8 mouse cellular contexts compared by ENCODE assay signal in the genomic region with DNA sequence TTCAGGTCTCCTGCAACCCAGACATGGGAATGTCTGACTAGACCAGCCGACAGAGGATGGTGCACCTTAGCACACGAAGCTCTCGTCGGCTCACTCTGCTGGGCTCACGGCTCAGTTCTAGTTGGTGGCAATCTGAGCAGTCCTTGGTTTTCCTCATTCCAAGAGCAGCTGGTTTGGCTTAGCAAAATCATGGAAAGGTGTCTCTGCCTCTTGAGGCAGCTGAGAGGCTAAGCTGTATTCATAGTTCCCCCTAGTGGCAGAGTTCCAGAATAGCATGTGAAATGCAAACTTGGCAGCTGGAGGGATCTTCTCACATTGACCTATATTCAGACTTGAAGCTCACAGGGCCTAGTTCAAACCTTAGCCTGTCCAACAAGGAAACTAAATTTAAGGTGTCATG. TPM values are rescaled to one million over a fixed set of nuclear protein-coding genes. Genes with fewer than 3 reads are reported as not detected.
DNase-seq lines count a peak whose midpoint lies in the region; ATAC-seq and TF ChIP-seq lines count a peak whose summit lies in the region.

No protein-coding gene starts in this region.

- no peaks in the 10 kb centered on the region for H3K9me3 ChIP-seq in heart, embryonic 12.5 days (replicated peaks)
- no peaks in the 10 kb centered on the region for H3K9me3 ChIP-seq in forebrain, embryonic 12.5 days
- H3K9me3 ChIP-seq in midbrain, postnatal 0 days (ENCODE audit: low read length) = no peaks in the 10 kb centered on the region

- H3K36me3 ChIP-seq in heart, adult 2 months (ENCODE audit: control insufficient read depth, insufficient read depth, low read length) = no peaks in the 10 kb centered on the region
- peaks cover 21% of the 10 kb centered on the region for H3K36me3 ChIP-seq in heart, embryonic 12.5 days
- H3K36me3 ChIP-seq in forebrain, embryonic 12.5 days (replicated peaks) = peaks cover 31% of the 10 kb centered on the region
- peaks cover 10% of the 10 kb centered on the region for H3K36me3 ChIP-seq in midbrain, postnatal 0 days (ENCODE audit: insufficient read depth, low read length)

- TF ChIP-seq POLR2A in heart, adult 2 months (IDR thresholded peaks at IDR 0.05; ENCODE audit: insufficient read depth, low read depth, low read length) = no peak

- H3K4me2 ChIP-seq in heart, embryonic 12.5 days = no peak overlapping the region
- H3K4me2 ChIP-seq in forebrain, embryonic 12.5 days = no peak overlapping the region
- no peak overlapping the region for H3K4me2 ChIP-seq in midbrain, postnatal 0 days (ENCODE audit: low read depth, low read length, poor library complexity, severe bottlenecking)

- 32% methylated on average over 5 of the region's 5 CpGs for WGBS in heart, adult 2 months
- 36% methylated on average over 5 of the region's 5 CpGs for WGBS in heart, embryonic 12.5 days
- 21% methylated on average over 5 of the region's 5 CpGs for WGBS in forebrain, embryonic 12.5 days
- WGBS in midbrain, postnatal 0 days = 15% methylated on average over 5 of the region's 5 CpGs

- H3K27me3 ChIP-seq in heart, adult 2 months (ENCODE audit: control insufficient read depth, insufficient read depth, low read length) = no peaks in the 10 kb centered on the region
- peaks cover 9% of the 10 kb centered on the region; the same call in 1 of the 2 replicates for H3K27me3 ChIP-seq in heart, embryonic 12.5 days (replicated peaks)
- peaks cover 8% of the 10 kb centered on the region; the same call in 1 of the 2 replicates for H3K27me3 ChIP-seq in forebrain, embryonic 12.5 days
- H3K27me3 ChIP-seq in midbrain, postnatal 0 days (ENCODE audit: insufficient read depth, low read length) = no peaks in the 10 kb centered on the region

- H3K4me1 ChIP-seq in heart, adult 2 months (ENCODE audit: control insufficient read depth, insufficient read depth, low read length) = peaks cover 13% of the 10 kb centered on the region
- peaks cover 63% of the 10 kb centered on the region for H3K4me1 ChIP-seq in heart, embryonic 12.5 days (replicated peaks)
- peaks cover 42% of the 10 kb centered on the region for H3K4me1 ChIP-seq in forebrain, embryonic 12.5 days
- peaks cover 10% of the 10 kb centered on the region; the same call in 1 of the 2 replicates for H3K4me1 ChIP-seq in midbrain, postnatal 0 days (ENCODE audit: insufficient read depth, low read length)

- TF ChIP-seq CTCF in heart, adult 2 months (IDR thresholded peaks at IDR 0.05) = peak; percentile 87
- TF ChIP-seq CTCF in midbrain, postnatal 0 days (IDR thresholded peaks at IDR 0.05) = peak; percentile 98

- intact Hi-C loops in heart, adult 2 months (cut with DNase I) = loop anchor here (1.0 to 2.0 kb wide), 2 partner anchors 69 to 198 kb away; no protein-coding TSS in a partner anchor

- no peaks in the 10 kb centered on the region for H3K79me2 ChIP-seq in heart, adult 2 months (replicated peaks; ENCODE audit: control insufficient read depth, insufficient read depth, low read length)

- ATAC-seq in heart, embryonic 12.5 days (ENCODE audit: insufficient number of reproducible peaks, low FRiP score) = no peak
- peak; percentile 40; the same call in 1 of the 2 replicates for ATAC-seq in forebrain, embryonic 12.5 days (ENCODE audit: low FRiP score)
- peak; percentile 55; the same call in 1 of the 2 replicates for ATAC-seq in midbrain, postnatal 0 days (ENCODE audit: low FRiP score)

- no peak overlapping the region for H3K4me3 ChIP-seq in heart, adult 2 months
- no peak overlapping the region for H3K4me3 ChIP-seq in heart, embryonic 12.5 days
- H3K4me3 ChIP-seq in forebrain, embryonic 12.5 days (replicated peaks) = no peak overlapping the region
- no peak overlapping the region for H3K4me3 ChIP-seq in midbrain, postnatal 0 days (ENCODE audit: low read depth, low read length)

- H3K9ac ChIP-seq in heart, adult 2 months (ENCODE audit: low read depth, low read length) = no peak overlapping the region
- H3K9ac ChIP-seq in heart, embryonic 12.5 days = no peak overlapping the region
- H3K9ac ChIP-seq in forebrain, embryonic 12.5 days = no peak overlapping the region
- no peak overlapping the region for H3K9ac ChIP-seq in midbrain, postnatal 0 days (replicated peaks; ENCODE audit: low read length, poor library complexity, severe bottlenecking)

- no peak for DNase-seq in heart, adult 2 months
- DNase-seq in CD4-positive helper T cell, adult 2 months (ENCODE audit: low read depth, low spot score) = peak; percentile 69
- DNase-seq in c-Kit-positive CD71-positive TER-119-negative erythroid progenitor cells, embryonic 14.5 days (ENCODE audit: low read depth) = peak; percentile 54
- DNase-seq in kidney, postnatal 14 days = peak; percentile 64
- peak; percentile 94 for DNase-seq in midbrain, postnatal 0 days (ENCODE audit: low spot score)
- DNase-seq in ovary, postnatal 36 days (ENCODE audit: low spot score) = no peak

- TF ChIP-seq EP300 in heart, adult 2 months (IDR thresholded peaks at IDR 0.05; ENCODE audit: insufficient read depth, low read depth, low read length) = 0 out of 2 replicates have a peak, but pooled peaks have one; percentile 21

- H3K27ac ChIP-seq in heart, adult 2 months = peak overlapping the region; percentile 78
- no peak overlapping the region for H3K27ac ChIP-seq in heart, embryonic 12.5 days (ENCODE audit: poor library complexity, severe bottlenecking)
- peak overlapping the region; percentile 37; the same call in 1 of the 2 replicates for H3K27ac ChIP-seq in forebrain, embryonic 12.5 days
- 0 out of 2 replicates have a peak overlapping the region, but pooled peaks have one; percentile 18 for H3K27ac ChIP-seq in midbrain, postnatal 0 days (ENCODE audit: low read depth, low read length)

RNA-seq across cellular contexts. Expression of a gene that starts 8.6 kb away (rescaled TPM):
- 1 to 10 TPM; 4.4 to 5.2 TPM for total RNA-seq in heart, adult 2 months (2021)
- 10.7 and 11.2 TPM in 2 replicates for polyA plus RNA-seq in heart, adult 2 months (2012; rRNA removed)
- 20.4 and 24.1 TPM in 2 replicates for polyA plus RNA-seq in heart, embryonic 12.5 days (2016; fragmentation: Nextera tagmentation; extraction: Ambion mirVana)
- 9.9 and 10.7 TPM in 2 replicates for polyA plus RNA-seq in forebrain, embryonic 12.5 days (2016; fragmentation: Nextera tagmentation; extraction: Ambion mirVana)
- total RNA-seq in midbrain, postnatal 0 days (2014; rRNA removed) = 85.1 and 86.5 TPM in 2 replicates
- 88.9 and 90.2 TPM in 2 replicates for polyA plus RNA-seq in midbrain, postnatal 0 days (2015; fragmentation: Nextera tagmentation; extraction: Ambion mirVana)

RNA-seq across cellular contexts. Expression of a gene that starts 17.4 kb away (rescaled TPM):
- 10 to 100 TPM; 28.4 to 31.1 TPM for total RNA-seq in heart, adult 2 months (2021)
- polyA plus RNA-seq in heart, adult 2 months (2012; rRNA removed) = 33.2 and 41.7 TPM in 2 replicates
- polyA plus RNA-seq in heart, embryonic 12.5 days (2016; fragmentation: Nextera tagmentation; extraction: Ambion mirVana) = 101 and 112 TPM in 2 replicates
- polyA plus RNA-seq in forebrain, embryonic 12.5 days (2016; fragmentation: Nextera tagmentation; extraction: Ambion mirVana) = 139 and 142 TPM in 2 replicates
- total RNA-seq in midbrain, postnatal 0 days (2014; rRNA removed) = 70.3 and 77.9 TPM in 2 replicates
- polyA plus RNA-seq in midbrain, postnatal 0 days (2015; fragmentation: Nextera tagmentation; extraction: Ambion mirVana) = 95.7 and 103 TPM in 2 replicates

RNA-seq across cellular contexts. Expression of a gene that starts 22.0 kb away (rescaled TPM):
- 100 to 1,000 TPM; 264 to 318 TPM for total RNA-seq in heart, adult 2 months (2021)
- polyA plus RNA-seq in heart, adult 2 months (2012; rRNA removed) = 184 and 264 TPM in 2 replicates
- 80.0 and 87.6 TPM in 2 replicates for polyA plus RNA-seq in heart, embryonic 12.5 days (2016; fragmentation: Nextera tagmentation; extraction: Ambion mirVana)
- 65.0 and 65.2 TPM in 2 replicates for polyA plus RNA-seq in forebrain, embryonic 12.5 days (2016; fragmentation: Nextera tagmentation; extraction: Ambion mirVana)
- 120 and 128 TPM in 2 replicates for total RNA-seq in midbrain, postnatal 0 days (2014; rRNA removed)
- 146 and 152 TPM in 2 replicates for polyA plus RNA-seq in midbrain, postnatal 0 days (2015; fragmentation: Nextera tagmentation; extraction: Ambion mirVana)

Comparison
In these comparisons a context has a peak if more than half of its experiments do, and no peak if none do; other contexts are left out.
1. DNase-seq: peak in CD4-positive helper T cell, adult 2 months (single experiment), c-Kit-positive CD71-positive TER-119-negative erythroid progenitor cells, embryonic 14.5 days (single experiment), kidney, postnatal 14 days (single experiment) and midbrain, postnatal 0 days (single experiment); none in heart, adult 2 months (0 of 2) and ovary, postnatal 36 days (single experiment).